ENCODE assay signal across 11 mouse cellular contexts in the genomic region with DNA sequence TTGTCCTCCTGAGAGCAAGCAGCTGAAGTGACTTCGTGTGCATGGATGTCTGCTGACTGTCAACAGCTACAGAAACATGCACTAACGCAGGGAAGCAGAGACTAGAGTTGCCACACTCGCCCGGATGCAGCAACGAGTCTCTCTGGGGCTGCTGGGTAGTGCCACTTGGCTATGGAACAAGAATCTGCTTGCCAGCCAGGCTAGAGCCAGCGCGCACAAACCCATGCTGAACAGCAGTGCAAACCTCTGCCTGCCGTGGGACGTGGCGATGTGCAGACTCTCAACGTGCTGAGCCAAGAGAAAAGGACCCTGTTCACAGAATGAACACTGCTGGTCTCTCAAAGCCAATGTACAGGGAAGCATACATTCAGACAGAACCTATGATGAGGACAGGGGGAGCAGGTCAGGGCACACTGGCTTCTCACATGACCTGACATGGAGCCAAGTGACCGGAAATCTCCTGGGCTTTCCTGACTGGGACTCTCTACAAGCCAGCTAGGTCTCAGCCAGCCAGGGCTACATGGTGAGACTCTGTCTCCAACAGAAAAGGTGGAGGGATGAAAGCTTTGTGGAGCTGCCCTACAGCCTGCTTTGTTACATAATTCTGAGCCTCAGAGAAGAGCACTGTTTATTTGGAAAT.
"Had no signal": no experiment of that assay in that cellular context is flagged by ENCODE, and none has a peak within 500 bp of the region (broad histone marks: within the 10 kb centered on the region; RNA-seq: fewer than 3 reads in every experiment).

No protein-coding gene starts in this region.

- H3K27me3 ChIP-seq: liver, embryonic 15.5 days; midbrain, embryonic 13.5 days had no signal

- H3K4me1 ChIP-seq: limb, embryonic 10.5 days; liver, embryonic 15.5 days; midbrain, embryonic 13.5 days had no signal

- H3K9ac ChIP-seq: liver, embryonic 15.5 days; midbrain, embryonic 13.5 days had no signal

- H3K4me3 ChIP-seq: limb, embryonic 10.5 days; liver, embryonic 15.5 days; midbrain, embryonic 13.5 days had no signal

- ATAC-seq: lung, postnatal 0 days; midbrain, embryonic 13.5 days had no signal

- H3K4me2 ChIP-seq: liver, embryonic 11.5 days; liver, embryonic 15.5 days; midbrain, embryonic 13.5 days had no signal

- H3K27ac ChIP-seq: limb, embryonic 10.5 days; liver, embryonic 15.5 days; midbrain, embryonic 13.5 days; stomach, postnatal 0 days had no signal

- DNase-seq: kidney, postnatal 25 days; layer of hippocampus, adult 9-11 months; lung, adult 2 months; lung, postnatal 36 days; right cerebral cortex, postnatal 25 days had no signal

- H3K9me3 ChIP-seq: limb, embryonic 10.5 days; liver, embryonic 15.5 days; midbrain, embryonic 13.5 days had no signal
